Mouse (Mus musculus) G1E (cell line): ENCODE data around the gene Arid3c. TPM values are rescaled to one million over a fixed set of nuclear protein-coding genes. Genes with fewer than 3 reads are reported as not detected.

Source experiments
- ATAC-seq: 2 replicates; pipeline ENCODE4 v1.8.0; 2016; ENCODE audit warnings: mild to moderate bottlenecking; ENCODE audit not compliant: insufficient number of reproducible peaks, poor library complexity, low FRiP score, severe bottlenecking; ENCODE audit errors: extremely low read depth
- DNase-seq: peaks from one replicate; pipeline ENCODE4 v3.0.0; 2012; ENCODE audit warnings: low spot score
- H3K27me3 ChIP-seq: 2 replicates; pipeline ENCODE4 v1.6.1; 2012; ENCODE audit warnings: mild to moderate bottlenecking, low read length, inconsistent platforms; ENCODE audit not compliant: insufficient read depth
- H3K36me3 ChIP-seq: replicated peaks from 2 replicates; pipeline ENCODE3; 2012; ENCODE audit warnings: mild to moderate bottlenecking, inconsistent platforms
- H3K4me1 ChIP-seq: 2 replicates; pipeline ENCODE4 v1.6.1; 2012; ENCODE audit warnings: low read depth, low read length, inconsistent platforms, mixed read lengths; ENCODE audit not compliant: insufficient read depth
- H3K4me3 ChIP-seq: 2 replicates; pipeline ENCODE4 v1.5.1; 2012; ENCODE audit warnings: low read depth, mild to moderate bottlenecking, inconsistent platforms, low read length, moderate library complexity, mixed read lengths
- H3K9me3 ChIP-seq: replicated peaks from 2 replicates; pipeline ENCODE4 v1.6.1; 2012; ENCODE audit warnings: inconsistent platforms
- CTCF ChIP-seq: IDR thresholded peaks from 2 replicates; pipeline ENCODE4 v1.5.1; 2012; ENCODE audit warnings: low read depth, low read length, inconsistent platforms, mixed read lengths
- GATA1 ChIP-seq: IDR thresholded peaks from 2 replicates; pipeline ENCODE4 v1.6.1; 2012; ENCODE audit warnings: borderline replicate concordance, low read length, inconsistent platforms, mixed read lengths
- GATA2 ChIP-seq: IDR thresholded peaks from 2 replicates; pipeline ENCODE4 v1.6.1; 2012; ENCODE audit warnings: low read depth, low read length, inconsistent platforms, borderline replicate concordance
- POLR2AphosphoS5 ChIP-seq: IDR thresholded peaks from 2 replicates; pipeline ENCODE4 v1.6.1; 2012; ENCODE audit warnings: low read depth, low read length, inconsistent platforms; ENCODE audit not compliant: insufficient replicate concordance
- TAL1 ChIP-seq: conservative IDR thresholded peaks from 2 replicates; pipeline ENCODE4 v1.6.1; 2012; ENCODE audit warnings: low read depth, low read length, inconsistent platforms, mixed read lengths
- polyA plus RNA-seq: library from polyadenylated mRNA; stranded (reverse); fragments of >175 nt; gene quantifications from 2 replicates; pipeline ENCODE4 v1.2.3, GENCODE M21; 2012
- total RNA-seq, 2 experiments: library from RNA; stranded (forward) in 1 of 2; stranded (reverse) in 1 of 2; fragments of 200-1000 nt in 1 of 2; fragments of >200 nt in 1 of 2; fragmentation: Nextera tagmentation in 1 of 2; gene quantifications; 2 replicates each; pipeline ENCODE4 v1.2.3; 2014 to 2017

Gene Arid3c
- total and polyA plus RNA-seq, 3 experiments: not detected

DNA sequence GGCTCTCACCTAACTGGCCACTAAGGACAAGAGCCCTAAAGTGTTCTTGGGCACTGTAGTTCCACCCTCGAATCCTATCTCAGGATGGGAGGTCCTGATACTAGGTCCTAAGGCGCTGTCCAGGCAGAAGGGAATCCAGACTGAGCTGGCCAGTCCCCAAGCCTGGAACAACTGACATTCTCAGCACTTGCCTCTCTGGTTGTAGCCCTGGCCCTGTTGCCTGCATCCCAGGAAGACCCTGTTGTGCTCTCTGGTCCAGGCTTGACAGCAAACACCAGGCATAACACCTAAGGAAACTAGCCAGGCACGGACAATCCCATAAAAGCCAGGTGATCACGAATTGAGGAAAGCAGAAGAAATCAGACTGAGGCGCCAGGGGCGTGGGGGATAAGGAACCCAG lies 48.2 kb downstream of the Arid3c start:
- H3K27me3 ChIP-seq: peaks cover 9% of the 10 kb centered on the region; the same call in 1 of the 2 replicates
- H3K4me1 ChIP-seq: no peaks in the 10 kb centered on the region
- TF ChIP-seq CTCF (no peak), POLR2AphosphoS5 (no peak), TAL1 (no peak), GATA2 (no peak), GATA1 (no peak)
- DNase-seq: no peak
- no peak for ATAC-seq
- H3K4me3 ChIP-seq: no peak overlapping the region
- H3K36me3 ChIP-seq: no peaks in the 10 kb centered on the region
- H3K9me3 ChIP-seq: no peaks in the 10 kb centered on the region

DNA sequence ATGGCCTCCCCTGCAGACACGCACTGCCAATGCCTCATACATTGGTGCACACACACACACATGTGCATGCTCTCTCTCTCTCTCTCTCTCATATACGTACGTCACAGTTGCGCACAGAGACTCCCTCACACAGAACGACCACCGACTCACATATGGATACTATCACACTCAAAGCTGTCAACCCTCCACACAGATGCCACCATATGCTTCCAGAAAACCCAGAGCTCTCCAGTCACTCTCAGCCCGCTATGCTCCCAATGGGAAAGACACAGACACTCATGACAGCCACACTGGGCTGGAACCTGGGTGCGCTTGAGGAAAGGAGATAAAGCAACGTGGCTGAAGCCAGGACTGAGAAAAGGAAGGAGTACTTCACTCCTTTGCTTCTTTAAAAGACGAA lies 49.0 kb downstream of the Arid3c start:
- H3K4me3 ChIP-seq: no peak overlapping the region

DNA sequence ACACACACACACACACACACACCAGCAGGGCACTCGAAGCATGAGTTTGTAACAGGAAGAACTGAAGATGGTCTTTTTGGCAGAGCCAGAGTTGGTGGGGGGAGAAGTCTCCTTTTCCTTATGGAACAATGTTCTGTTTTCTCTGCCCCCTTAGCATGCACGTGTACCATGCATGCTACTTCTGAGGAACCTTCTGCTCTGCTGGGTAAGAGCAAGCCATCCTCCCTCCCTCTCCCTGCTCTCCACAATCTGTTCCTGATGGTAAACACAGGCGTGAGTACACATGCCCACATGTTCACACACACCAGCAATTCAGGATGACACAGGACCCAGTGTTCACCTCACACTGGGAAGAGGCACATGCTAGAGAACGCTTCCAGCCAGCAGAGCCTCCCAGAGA lies 49.8 kb downstream of the Arid3c start:
- Histone ChIP-seq H3K36me3 (no peaks in the 10 kb centered on the region), H3K4me3 (no peak overlapping the region), H3K27me3 (peaks cover 17% of the 10 kb centered on the region), H3K4me1 (no peaks in the 10 kb centered on the region), H3K9me3 (no peaks in the 10 kb centered on the region)
- DNase-seq (no peak), ATAC-seq (no peak)
- TF ChIP-seq TAL1: no peak
- TF ChIP-seq GATA2: no peak
- no peak for TF ChIP-seq POLR2AphosphoS5
- TF ChIP-seq GATA1: no peak
- TF ChIP-seq CTCF: no peak

More for the DNA sequence above, 49.0 kb downstream of the Arid3c start:
- no peak for DNase-seq
- H3K36me3 ChIP-seq: no peaks in the 10 kb centered on the region
- no peaks in the 10 kb centered on the region for H3K4me1 ChIP-seq
- no peaks in the 10 kb centered on the region for H3K9me3 ChIP-seq
- H3K27me3 ChIP-seq: peaks cover 14% of the 10 kb centered on the region
- no peak for ATAC-seq
- TF ChIP-seq POLR2AphosphoS5 (no peak), GATA2 (no peak), TAL1 (no peak), GATA1 (no peak), CTCF (no peak)

DNA sequence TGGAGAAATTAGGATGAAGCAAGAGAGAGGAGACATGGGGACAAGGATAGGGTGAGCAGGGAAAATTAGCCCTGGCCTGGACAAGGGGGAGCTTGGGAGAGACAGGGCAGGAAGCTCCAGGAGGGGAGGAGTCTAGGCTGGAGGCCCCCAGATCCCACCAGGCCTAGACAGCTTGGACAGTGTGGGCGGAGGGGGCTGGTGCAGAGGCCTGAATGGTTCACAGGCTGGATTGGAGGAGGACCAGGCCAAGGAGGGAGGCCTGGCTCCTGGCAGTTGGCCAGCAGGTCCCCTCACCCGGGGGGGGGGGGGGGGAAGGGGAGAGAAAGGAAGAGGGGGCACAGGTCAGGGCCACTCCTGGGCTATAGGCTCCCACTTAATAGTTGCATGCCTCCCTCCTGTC lies 51.7 kb downstream of the Arid3c start:
- H3K9me3 ChIP-seq: no peaks in the 10 kb centered on the region
- H3K4me3 ChIP-seq: no peak overlapping the region
- TF ChIP-seq CTCF (no peak), GATA2 (no peak)
- peaks cover 17% of the 10 kb centered on the region for H3K27me3 ChIP-seq
- H3K36me3 ChIP-seq: no peaks in the 10 kb centered on the region
- H3K4me1 ChIP-seq: no peaks in the 10 kb centered on the region
- DNase-seq: no peak
- ATAC-seq: no peak

DNA sequence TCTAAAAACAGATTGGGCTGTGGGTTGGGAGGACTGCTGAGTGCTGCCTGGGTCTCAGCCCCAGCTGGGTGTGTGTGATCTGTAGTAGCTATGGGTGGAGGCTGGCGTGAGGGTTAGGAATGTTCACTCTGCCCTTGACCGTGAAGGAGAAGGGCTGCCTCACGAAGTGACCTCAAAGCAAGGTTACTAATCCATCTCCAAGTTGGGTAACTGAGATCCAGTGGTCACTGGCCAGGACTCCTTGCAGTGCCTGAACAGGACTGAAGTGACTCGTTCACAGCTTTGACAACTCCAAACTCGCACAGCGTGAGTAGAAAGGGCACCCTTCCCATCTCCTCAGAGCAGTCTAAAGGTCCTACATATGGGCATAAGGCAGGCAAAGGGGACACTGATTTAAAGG lies 52.1 kb downstream of the Arid3c start:
- no peaks in the 10 kb centered on the region for H3K4me1 ChIP-seq
- TF ChIP-seq POLR2AphosphoS5: no peak
- TF ChIP-seq TAL1: no peak
- TF ChIP-seq GATA2: no peak
- TF ChIP-seq CTCF: no peak
- TF ChIP-seq GATA1: no peak
- ATAC-seq (no peak), DNase-seq (no peak)
- H3K9me3 ChIP-seq: no peaks in the 10 kb centered on the region
- H3K4me3 ChIP-seq: no peak overlapping the region
- H3K36me3 ChIP-seq: no peaks in the 10 kb centered on the region
- H3K27me3 ChIP-seq: peaks cover 17% of the 10 kb centered on the region

DNA sequence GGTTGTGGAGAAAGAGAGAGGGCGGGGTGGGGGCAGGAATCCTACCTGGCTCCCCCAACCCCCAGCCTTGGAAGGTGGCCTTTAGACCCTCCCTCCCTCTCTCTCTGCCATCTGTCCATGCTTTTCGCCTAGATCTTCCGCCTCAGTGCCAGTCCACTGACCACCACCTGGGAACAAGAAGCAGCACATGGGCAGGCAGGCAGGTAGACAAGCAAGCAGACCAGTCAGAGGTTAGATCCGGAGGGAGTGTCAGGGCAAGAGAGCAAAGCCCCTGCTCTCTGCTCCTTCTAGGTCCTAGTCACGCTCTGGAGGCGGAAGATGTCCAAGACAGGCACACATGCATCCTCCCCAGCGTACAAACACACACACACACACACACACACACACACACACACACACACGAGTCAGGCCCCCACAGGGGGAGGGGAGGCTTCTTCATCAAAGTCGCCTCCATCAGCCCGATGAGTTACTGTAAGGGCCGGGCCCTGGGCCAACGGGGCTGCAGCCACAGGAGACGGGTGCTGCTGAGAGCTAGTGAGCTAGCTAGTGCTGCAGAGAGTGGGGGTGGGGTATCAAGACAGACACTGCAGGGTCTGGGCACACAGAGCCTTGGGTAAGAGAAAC lies 53.8 kb downstream of the Arid3c start:
- Histone ChIP-seq H3K27me3 (peaks cover 13% of the 10 kb centered on the region), H3K36me3 (no peaks in the 10 kb centered on the region), H3K4me1 (no peaks in the 10 kb centered on the region), H3K4me3 (no peak overlapping the region), H3K9me3 (no peaks in the 10 kb centered on the region)
- TF ChIP-seq POLR2AphosphoS5 (no peak), GATA1 (no peak), TAL1 (no peak), GATA2 (no peak), CTCF (no peak)
- DNase-seq (no peak), ATAC-seq (no peak)
